Mouse (Mus musculus): ENCODE data around the gene Ddx31. TPM values are rescaled to one million over a fixed set of nuclear protein-coding genes. Genes with fewer than 3 reads are reported as not detected.

Gene Ddx31
- polyA plus RNA-seq, 1 experiment from 2014 or later = 8.6 TPM

- Histone ChIP-seq H3K9me3 (ENCODE audit: control insufficient read depth, low read length) (no peaks in the 10 kb centered on the region), H3K4me3 (ENCODE audit: control insufficient read depth in 1 of 2, insufficient read depth in 1 of 2, low read depth in 1 of 2, low read length in 2 of 2) (no peak overlapping the region), H3K9ac (ENCODE audit: low read length) (no peak overlapping the region), H3K27ac (replicated peaks in 1 of 2; ENCODE audit: control insufficient read depth in 1 of 2, insufficient read depth in 1 of 2, low read depth in 2 of 2, low read length in 2 of 2) (no peak overlapping the region), H3K36me3 (ENCODE audit: control insufficient read depth, insufficient read depth, low read length) (peaks cover 65% of the 10 kb centered on the region), H3K4me2 (ENCODE audit: low read length) (no peak overlapping the region), H3K27me3 (ENCODE audit: control insufficient read depth, insufficient read depth, low read length) (no peaks in the 10 kb centered on the region), H3K4me1 (ENCODE audit: control insufficient read depth in 2 of 2, insufficient read depth in 2 of 2, low read length in 2 of 2) (no peaks in the 10 kb centered on the region)
- WGBS = 83% methylated on average over 11 of the region's 11 CpGs
- no peak for ATAC-seq (ENCODE audit: insufficient number of reproducible peaks, insufficient read depth, low FRiP score, low read depth)
These were observed 35.3 kb downstream of the Ddx31 start for GRCm38 (mm10) chr2:28875554-28875953.

GRCm38 (mm10) chr2:28881275-28881674 is 41.1 kb downstream of the Ddx31 start:
- no peak overlapping the region for H3K4me2 ChIP-seq (ENCODE audit: low read length)
- peaks cover 81% of the 10 kb centered on the region for H3K36me3 ChIP-seq (ENCODE audit: control insufficient read depth, insufficient read depth, low read length)
- no peak overlapping the region for H3K9ac ChIP-seq (ENCODE audit: low read length)
- no peaks in the 10 kb centered on the region for H3K4me1 ChIP-seq (ENCODE audit: control insufficient read depth in 2 of 2, insufficient read depth in 2 of 2, low read length in 2 of 2)
- ATAC-seq (ENCODE audit: insufficient number of reproducible peaks, insufficient read depth, low FRiP score, low read depth) = no peak
- no peaks in the 10 kb centered on the region for H3K9me3 ChIP-seq (ENCODE audit: control insufficient read depth, low read length)
- 89% methylated on average over 3 of the region's 3 CpGs for WGBS
- no peaks in the 10 kb centered on the region for H3K27me3 ChIP-seq (ENCODE audit: control insufficient read depth, insufficient read depth, low read length)
- no peak overlapping the region for H3K27ac ChIP-seq (replicated peaks in 1 of 2; ENCODE audit: control insufficient read depth in 1 of 2, insufficient read depth in 1 of 2, low read depth in 2 of 2, low read length in 2 of 2)
- no peak overlapping the region for H3K4me3 ChIP-seq (ENCODE audit: control insufficient read depth in 1 of 2, insufficient read depth in 1 of 2, low read depth in 1 of 2, low read length in 2 of 2)

GRCm38 (mm10) chr2:28882047-28882446 is 41.8 kb downstream of the Ddx31 start:
- WGBS = 87% methylated on average over 3 of the region's 3 CpGs
- Histone ChIP-seq H3K4me3 (ENCODE audit: control insufficient read depth in 1 of 2, insufficient read depth in 1 of 2, low read depth in 1 of 2, low read length in 2 of 2) (no peak overlapping the region), H3K4me1 (ENCODE audit: control insufficient read depth in 2 of 2, insufficient read depth in 2 of 2, low read length in 2 of 2) (no peaks in the 10 kb centered on the region), H3K36me3 (ENCODE audit: control insufficient read depth, insufficient read depth, low read length) (peaks cover 77% of the 10 kb centered on the region), H3K27ac (replicated peaks in 1 of 2; ENCODE audit: control insufficient read depth in 1 of 2, insufficient read depth in 1 of 2, low read depth in 2 of 2, low read length in 2 of 2) (no peak overlapping the region), H3K9ac (ENCODE audit: low read length) (no peak overlapping the region), H3K9me3 (ENCODE audit: control insufficient read depth, low read length) (no peaks in the 10 kb centered on the region), H3K27me3 (ENCODE audit: control insufficient read depth, insufficient read depth, low read length) (no peaks in the 10 kb centered on the region), H3K4me2 (ENCODE audit: low read length) (no peak overlapping the region)
- ATAC-seq (ENCODE audit: insufficient number of reproducible peaks, insufficient read depth, low FRiP score, low read depth) = no peak

GRCm38 (mm10) chr2:28882826-28883485 is 42.8 kb downstream of the Ddx31 start:
- Histone ChIP-seq H3K4me1 (ENCODE audit: control insufficient read depth in 2 of 2, insufficient read depth in 2 of 2, low read length in 2 of 2) (no peaks in the 10 kb centered on the region), H3K4me3 (ENCODE audit: control insufficient read depth in 1 of 2, insufficient read depth in 1 of 2, low read depth in 1 of 2, low read length in 2 of 2) (no peak overlapping the region), H3K4me2 (ENCODE audit: low read length) (no peak overlapping the region), H3K9me3 (ENCODE audit: control insufficient read depth, low read length) (no peaks in the 10 kb centered on the region), H3K9ac (ENCODE audit: low read length) (no peak overlapping the region), H3K27ac (replicated peaks in 1 of 2; ENCODE audit: control insufficient read depth in 1 of 2, insufficient read depth in 1 of 2, low read depth in 2 of 2, low read length in 2 of 2) (no peak overlapping the region), H3K36me3 (ENCODE audit: control insufficient read depth, insufficient read depth, low read length) (peaks cover 77% of the 10 kb centered on the region), H3K27me3 (ENCODE audit: control insufficient read depth, insufficient read depth, low read length) (no peaks in the 10 kb centered on the region)
- WGBS = 84% methylated on average over 6 of the region's 6 CpGs
- ATAC-seq (ENCODE audit: insufficient number of reproducible peaks, insufficient read depth, low FRiP score, low read depth) = no peak

- H3K36me3 ChIP-seq (ENCODE audit: control insufficient read depth, insufficient read depth, low read length) = peaks cover 82% of the 10 kb centered on the region
- H3K4me1 ChIP-seq (ENCODE audit: control insufficient read depth in 2 of 2, insufficient read depth in 2 of 2, low read length in 2 of 2) = no peaks in the 10 kb centered on the region
- no peak overlapping the region for H3K27ac ChIP-seq (replicated peaks in 1 of 2; ENCODE audit: control insufficient read depth in 1 of 2, insufficient read depth in 1 of 2, low read depth in 2 of 2, low read length in 2 of 2)
- H3K9me3 ChIP-seq (ENCODE audit: control insufficient read depth, low read length) = no peaks in the 10 kb centered on the region
- ATAC-seq (ENCODE audit: insufficient number of reproducible peaks, insufficient read depth, low FRiP score, low read depth) = no peak
- 86% methylated on average over 4 of the region's 4 CpGs for WGBS
- H3K4me2 ChIP-seq (ENCODE audit: low read length) = no peak overlapping the region
- no peak overlapping the region for H3K9ac ChIP-seq (ENCODE audit: low read length)
- H3K27me3 ChIP-seq (ENCODE audit: control insufficient read depth, insufficient read depth, low read length) = no peaks in the 10 kb centered on the region
- H3K4me3 ChIP-seq (ENCODE audit: control insufficient read depth in 1 of 2, insufficient read depth in 1 of 2, low read depth in 1 of 2, low read length in 2 of 2) = no peak overlapping the region
These were observed 44.7 kb downstream of the Ddx31 start for GRCm38 (mm10) chr2:28884914-28885313.

GRCm38 (mm10) chr2:28892796-28893195 is 52.6 kb downstream of the Ddx31 start:
- Histone ChIP-seq H3K27ac (replicated peaks in 1 of 2; ENCODE audit: control insufficient read depth in 1 of 2, insufficient read depth in 1 of 2, low read depth in 2 of 2, low read length in 2 of 2) (no peak overlapping the region), H3K9me3 (ENCODE audit: control insufficient read depth, low read length) (no peaks in the 10 kb centered on the region), H3K4me2 (ENCODE audit: low read length) (no peak overlapping the region), H3K27me3 (ENCODE audit: control insufficient read depth, insufficient read depth, low read length) (no peaks in the 10 kb centered on the region), H3K9ac (ENCODE audit: low read length) (no peak overlapping the region), H3K36me3 (ENCODE audit: control insufficient read depth, insufficient read depth, low read length) (peaks cover 87% of the 10 kb centered on the region), H3K4me1 (ENCODE audit: control insufficient read depth in 2 of 2, insufficient read depth in 2 of 2, low read length in 2 of 2) (no peaks in the 10 kb centered on the region), H3K4me3 (ENCODE audit: control insufficient read depth in 1 of 2, insufficient read depth in 1 of 2, low read depth in 1 of 2, low read length in 2 of 2) (no peak overlapping the region)
- WGBS = 83% methylated on average over 1 of the region's 1 CpGs
- ATAC-seq (ENCODE audit: insufficient number of reproducible peaks, insufficient read depth, low FRiP score, low read depth) = no peak

- Histone ChIP-seq H3K27me3 (ENCODE audit: control insufficient read depth, insufficient read depth, low read length) (no peaks in the 10 kb centered on the region), H3K4me2 (ENCODE audit: low read length) (no peak overlapping the region), H3K27ac (replicated peaks in 1 of 2; ENCODE audit: control insufficient read depth in 1 of 2, insufficient read depth in 1 of 2, low read depth in 2 of 2, low read length in 2 of 2) (no peak overlapping the region), H3K4me3 (ENCODE audit: control insufficient read depth in 1 of 2, insufficient read depth in 1 of 2, low read depth in 1 of 2, low read length in 2 of 2) (no peak overlapping the region), H3K9ac (ENCODE audit: low read length) (no peak overlapping the region), H3K4me1 (ENCODE audit: control insufficient read depth in 2 of 2, insufficient read depth in 2 of 2, low read length in 2 of 2) (no peaks in the 10 kb centered on the region), H3K9me3 (ENCODE audit: control insufficient read depth, low read length) (no peaks in the 10 kb centered on the region), H3K36me3 (ENCODE audit: control insufficient read depth, insufficient read depth, low read length) (peaks cover 80% of the 10 kb centered on the region)
- no peak for ATAC-seq (ENCODE audit: insufficient number of reproducible peaks, insufficient read depth, low FRiP score, low read depth)
- 62% methylated on average over 6 of the region's 6 CpGs for WGBS
These were observed 53.3 kb downstream of the Ddx31 start for GRCm38 (mm10) chr2:28893526-28893925.

GRCm38 (mm10) chr2:28895876-28896275 is 55.7 kb downstream of the Ddx31 start:
- no peaks in the 10 kb centered on the region for H3K9me3 ChIP-seq (ENCODE audit: control insufficient read depth, low read length)
- H3K27me3 ChIP-seq (ENCODE audit: control insufficient read depth, insufficient read depth, low read length) = no peaks in the 10 kb centered on the region
- WGBS = 92% methylated on average over 7 of the region's 7 CpGs
- no peak overlapping the region for H3K4me2 ChIP-seq (ENCODE audit: low read length)
- H3K4me3 ChIP-seq (ENCODE audit: control insufficient read depth in 1 of 2, insufficient read depth in 1 of 2, low read depth in 1 of 2, low read length in 2 of 2) = no peak overlapping the region
- no peak overlapping the region for H3K9ac ChIP-seq (ENCODE audit: low read length)
- ATAC-seq (ENCODE audit: insufficient number of reproducible peaks, insufficient read depth, low FRiP score, low read depth) = no peak
- H3K27ac ChIP-seq (replicated peaks in 1 of 2; ENCODE audit: control insufficient read depth in 1 of 2, insufficient read depth in 1 of 2, low read depth in 2 of 2, low read length in 2 of 2) = no peak overlapping the region
- H3K4me1 ChIP-seq (ENCODE audit: control insufficient read depth in 2 of 2, insufficient read depth in 2 of 2, low read length in 2 of 2) = no peaks in the 10 kb centered on the region
- peaks cover 75% of the 10 kb centered on the region for H3K36me3 ChIP-seq (ENCODE audit: control insufficient read depth, insufficient read depth, low read length)
